Comparison of ENCODE assay signal across 17 mouse cellular contexts in the genomic region with DNA sequence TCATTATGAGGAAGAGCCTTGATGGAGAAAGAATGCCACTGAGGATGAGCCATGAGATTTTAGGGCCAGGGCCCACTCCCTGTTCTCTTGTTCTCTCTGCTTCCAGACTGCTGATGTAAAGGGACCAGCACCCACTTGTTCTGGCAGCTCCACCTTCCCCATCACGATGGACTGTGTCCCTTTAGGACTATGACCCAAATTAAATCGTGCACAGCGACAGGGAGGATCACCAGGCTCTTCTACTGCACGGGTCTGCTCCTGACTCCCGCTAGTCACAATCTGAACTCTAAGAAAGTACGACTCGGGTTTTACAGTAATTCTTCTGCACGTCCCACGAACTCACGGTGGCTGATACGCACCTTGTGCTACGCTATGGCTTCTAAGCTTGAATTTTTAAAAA.
"Had no signal": no experiment of that assay in that cellular context is flagged by ENCODE, and none has a peak within 500 bp of the region (broad histone marks: within the 10 kb centered on the region; RNA-seq: fewer than 3 reads in every experiment).

No protein-coding gene starts in this region.

- H3K36me3 ChIP-seq: midbrain, embryonic 13.5 days; midbrain, embryonic 15.5 days; neural tube, embryonic 12.5 days; stomach, embryonic 15.5 days had no signal

- H3K4me3 ChIP-seq: megakaryocyte, embryonic 14.5 days; midbrain, embryonic 13.5 days; midbrain, embryonic 15.5 days; neural tube, embryonic 12.5 days; stomach, embryonic 15.5 days had no signal

- DNase-seq: liver, postnatal 0 days; lung, embryonic 14.5 days; lung, postnatal 14 days; lung, postnatal 36 days; right cerebral cortex, postnatal 14 days; thymus, adult 18-20 months; thymus, postnatal 14 days; thymus, postnatal 36 days had no signal

- H3K9me3 ChIP-seq: megakaryocyte, embryonic 14.5 days; midbrain, embryonic 13.5 days; midbrain, embryonic 15.5 days; neural tube, embryonic 12.5 days; stomach, embryonic 15.5 days had no signal

- H3K27ac ChIP-seq: macrophage; midbrain, embryonic 13.5 days; midbrain, embryonic 15.5 days; neural tube, embryonic 12.5 days; stomach, embryonic 15.5 days; stomach, postnatal 0 days had no signal

- H3K4me2 ChIP-seq: lung, embryonic 14.5 days; midbrain, embryonic 11.5 days; midbrain, embryonic 13.5 days; midbrain, embryonic 15.5 days; neural tube, embryonic 12.5 days; stomach, embryonic 15.5 days had no signal

- ATAC-seq: liver, postnatal 0 days; lung, postnatal 0 days; midbrain, embryonic 13.5 days; midbrain, embryonic 15.5 days had no signal

- H3K27me3 ChIP-seq: megakaryocyte, embryonic 14.5 days; midbrain, embryonic 15.5 days; stomach, embryonic 15.5 days had no signal

- H3K9ac ChIP-seq: liver, postnatal 0 days; lung, embryonic 14.5 days; midbrain, embryonic 13.5 days; midbrain, embryonic 15.5 days; neural tube, embryonic 12.5 days; stomach, embryonic 15.5 days had no signal
